Mouse (Mus musculus) bone marrow, adult 2 months (tissue): ENCODE data around the gene Ctbp2. TPM values are rescaled to one million over a fixed set of nuclear protein-coding genes. Genes with fewer than 3 reads are reported as not detected.

ENCODE experiments used
- H3K27ac ChIP-seq: fragments of 200-500 bp; 2 replicates; pipeline ENCODE4 v1.5.1; 2012; ENCODE audit warnings: low read depth, mild to moderate bottlenecking, control low read depth, inconsistent platforms, low read length; ENCODE audit not compliant: control insufficient read depth, poor library complexity, insufficient read depth
- H3K4me1 ChIP-seq: fragments of 200-500 bp; 2 replicates; pipeline ENCODE4 v1.6.1; 2011; ENCODE audit warnings: low read length; ENCODE audit not compliant: control insufficient read depth, insufficient read depth
- H3K4me3 ChIP-seq: fragments of 200-500 bp; replicated peaks from 2 replicates; pipeline ENCODE3; 2011; ENCODE audit warnings: mild to moderate bottlenecking, low read depth, low read length, control low read depth; ENCODE audit not compliant: control insufficient read depth
- CTCF ChIP-seq: fragments of 200-500 bp; IDR thresholded peaks from 2 replicates; pipeline ENCODE4 v1.5.1; 2011; ENCODE audit warnings: low read length, control low read depth; ENCODE audit not compliant: control insufficient read depth, insufficient read depth
- POLR2A ChIP-seq: fragments of 200-500 bp; IDR thresholded peaks from 2 replicates; pipeline ENCODE4 v1.6.1; 2011; ENCODE audit warnings: low read depth, mild to moderate bottlenecking, control low read depth, low read length, borderline replicate concordance; ENCODE audit not compliant: control insufficient read depth
- whole genome bisulfite sequencing: fragments of 180-500 bp; shearing (Covaris S2); methylation state at CpG from one replicate; pipeline ENCODE4 v1.1.7; 2018; 5-methylcytosine and 5-hydroxymethylcytosine counted together
- polyA plus RNA-seq: library from polyadenylated mRNA; stranded (reverse); fragments of >200 nt; gene quantifications from 2 replicates; pipeline ENCODE4 v1.2.4, GENCODE M21; 2011; ENCODE audit warnings: low replicate concordance; ENCODE audit not compliant: missing spikeins, insufficient read depth, insufficient read length

Ctbp2 gene
- polyA plus RNA-seq, 1 experiment, result 33.5 TPM

DNA sequence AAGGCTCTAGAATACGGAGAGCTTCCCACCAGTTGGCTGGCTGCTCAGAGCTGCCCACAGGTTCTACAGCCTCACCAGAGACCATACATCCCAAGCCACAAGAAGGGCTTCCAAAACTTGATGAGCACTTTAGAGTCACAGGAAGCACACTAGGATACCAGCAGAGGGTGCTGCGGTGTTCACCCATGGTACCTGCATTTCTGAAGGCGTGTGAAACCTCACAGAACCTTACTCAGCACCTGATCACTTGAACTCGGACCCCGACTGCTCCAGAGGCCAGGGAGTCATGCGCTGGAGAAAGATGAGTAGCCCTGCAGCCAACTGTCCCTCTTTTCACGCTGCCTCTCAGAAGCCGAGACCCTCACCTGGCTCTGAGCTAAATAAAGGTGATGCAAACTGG lies 130.0 kb downstream of the Ctbp2 start:
- Histone ChIP-seq H3K4me1 (no peaks in the 10 kb centered on the region), H3K4me3 (no peak overlapping the region), H3K27ac (no peak overlapping the region)
- TF ChIP-seq POLR2A (no peak), CTCF (no peak)
- 87% methylated on average over 8 of the region's 8 CpGs for WGBS

DNA sequence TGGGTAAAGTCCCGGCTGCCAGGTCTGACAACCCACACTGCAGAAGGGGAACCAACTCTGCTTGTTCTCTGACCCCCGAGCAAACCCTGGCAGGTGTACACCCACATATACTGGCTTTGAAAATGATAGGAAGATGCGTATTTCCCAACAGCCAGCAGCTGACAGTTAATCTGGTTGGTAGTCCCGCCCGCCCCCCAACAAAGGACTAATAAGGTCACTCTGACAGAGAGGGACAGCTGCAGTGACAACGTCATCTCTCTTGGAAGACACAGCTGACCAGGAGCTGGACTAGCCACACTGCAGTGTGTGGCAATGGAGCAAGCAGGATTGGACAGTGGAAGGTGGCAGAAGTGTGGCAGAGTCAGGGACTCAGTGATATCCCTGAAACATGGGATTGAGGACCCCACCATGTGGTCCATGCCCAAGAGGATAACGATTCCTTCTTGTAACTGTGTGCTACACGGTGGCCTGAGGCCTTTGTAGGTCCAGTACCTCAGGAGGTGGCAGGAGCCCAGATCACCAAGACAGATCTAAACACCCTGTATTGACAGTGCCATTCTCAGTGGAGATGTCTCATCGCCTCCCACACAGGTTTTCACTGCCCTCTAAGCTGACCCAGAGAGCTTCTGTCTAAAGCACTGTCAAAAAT lies 131.1 kb downstream of the Ctbp2 start:
- 78% methylated on average over 9 of the region's 9 CpGs for WGBS
- Histone ChIP-seq H3K4me1 (no peaks in the 10 kb centered on the region), H3K4me3 (no peak overlapping the region), H3K27ac (no peak overlapping the region)
- TF ChIP-seq POLR2A, result no peak
- TF ChIP-seq CTCF, result no peak

DNA sequence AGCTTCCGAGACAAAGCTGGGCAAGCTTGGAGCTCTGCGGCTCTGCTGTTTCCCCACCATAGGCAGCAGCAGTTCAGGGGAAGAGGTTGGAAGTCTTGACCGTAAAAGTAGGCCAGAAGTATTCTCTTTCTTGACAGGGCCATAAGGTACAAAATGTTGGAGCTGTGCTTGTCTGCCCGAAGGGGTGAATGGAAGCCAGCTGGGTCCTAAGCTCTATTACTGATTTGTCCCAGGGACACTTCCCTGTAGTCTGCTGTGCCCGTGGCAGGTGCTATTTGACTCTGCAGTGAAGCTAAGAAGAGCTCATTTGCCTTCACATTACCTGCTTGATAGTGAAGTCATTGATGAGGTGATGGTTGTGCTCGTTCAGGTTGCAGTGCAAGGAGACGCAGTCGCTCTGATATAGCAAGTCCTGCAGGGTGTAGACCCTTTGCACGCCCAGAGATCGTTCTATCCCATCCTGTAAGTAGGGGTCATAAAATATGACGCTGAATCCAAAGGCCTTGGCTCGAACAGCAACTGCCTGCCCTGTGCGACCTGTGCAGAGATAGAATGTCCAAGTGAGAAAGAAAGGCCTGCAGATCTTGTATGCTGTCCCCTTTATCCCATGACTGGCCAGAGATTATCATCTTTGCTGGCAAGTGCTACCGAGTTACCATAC lies 132.8 kb downstream of the Ctbp2 start:
- TF ChIP-seq CTCF (no peak), POLR2A (no peak)
- 90% methylated on average over 14 of the region's 14 CpGs for WGBS
- Histone ChIP-seq H3K4me1 (no peaks in the 10 kb centered on the region), H3K27ac (no peak overlapping the region), H3K4me3 (no peak overlapping the region)

DNA sequence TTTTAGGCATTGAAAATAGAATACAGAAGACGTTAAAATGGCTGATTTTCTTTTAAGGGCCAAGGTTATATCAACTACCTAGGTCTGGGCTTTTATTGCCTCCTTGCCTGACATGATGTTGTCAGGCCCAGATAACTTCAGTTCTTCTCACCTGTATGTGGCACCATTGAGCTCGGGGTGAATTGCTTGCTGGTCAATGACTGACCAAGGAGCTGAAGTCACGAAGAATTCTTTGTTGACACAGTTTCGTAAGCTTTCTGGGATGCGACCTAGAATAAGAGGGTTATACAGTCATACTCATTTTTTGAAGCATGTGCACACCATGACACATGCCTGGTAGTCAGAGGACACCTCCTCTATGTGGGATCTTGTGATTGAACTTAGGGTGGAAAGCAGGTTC lies 134.3 kb downstream of the Ctbp2 start:
- no peak overlapping the region for H3K4me3 ChIP-seq
- WGBS, result 88% methylated on average over 5 of the region's 5 CpGs
- TF ChIP-seq POLR2A (no peak), CTCF (no peak)
- no peaks in the 10 kb centered on the region for H3K4me1 ChIP-seq
- no peak overlapping the region for H3K27ac ChIP-seq

DNA sequence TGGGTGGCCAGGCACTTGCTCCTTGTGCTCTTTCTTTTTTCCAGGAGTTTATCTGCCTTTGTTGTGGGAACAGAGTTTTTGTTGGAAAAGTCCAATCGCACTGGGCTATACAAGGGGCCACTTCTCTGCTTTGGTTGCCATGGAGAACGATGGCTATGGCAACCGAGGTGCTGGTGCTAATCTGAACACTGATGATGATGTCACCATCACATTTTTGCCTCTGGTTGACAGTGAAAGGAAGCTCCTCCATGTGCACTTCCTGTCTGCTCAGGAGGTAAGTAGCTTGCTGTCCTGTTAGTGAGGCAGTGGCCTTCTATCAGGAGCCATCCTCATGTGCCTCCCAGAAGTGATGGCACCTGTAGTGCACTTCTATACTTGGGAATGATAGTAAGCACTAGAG lies 141.5 kb downstream of the Ctbp2 start:
- Histone ChIP-seq H3K4me1 (no peaks in the 10 kb centered on the region), H3K27ac (no peak overlapping the region), H3K4me3 (no peak overlapping the region)
- 79% methylated on average over 3 of the region's 3 CpGs for WGBS
- TF ChIP-seq CTCF, result no peak

DNA sequence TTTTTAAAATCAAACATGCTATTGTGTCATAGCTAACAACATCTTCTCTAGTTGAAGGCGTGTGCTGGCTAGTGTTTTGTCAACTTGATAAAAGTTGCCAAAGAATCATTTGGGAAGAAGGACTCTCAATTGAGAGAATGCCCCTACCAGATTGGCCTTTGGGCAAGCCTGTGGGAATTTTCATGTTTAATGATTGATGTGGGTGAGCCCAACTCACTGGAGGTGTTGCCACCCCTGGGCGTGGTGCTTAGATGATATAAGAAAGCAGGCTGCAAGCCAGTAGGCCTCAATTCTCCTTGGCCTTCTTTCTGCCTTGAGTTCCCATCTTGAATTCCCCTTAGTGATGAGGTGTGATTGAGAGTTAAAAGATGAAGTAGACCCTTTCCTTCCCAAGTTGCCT lies 146.2 kb downstream of the Ctbp2 start:
- Histone ChIP-seq H3K27ac (no peak overlapping the region), H3K4me1 (no peaks in the 10 kb centered on the region), H3K4me3 (no peak overlapping the region)
- 94% methylated on average over 2 of the region's 2 CpGs for WGBS
- TF ChIP-seq CTCF (no peak), POLR2A (no peak)

DNA sequence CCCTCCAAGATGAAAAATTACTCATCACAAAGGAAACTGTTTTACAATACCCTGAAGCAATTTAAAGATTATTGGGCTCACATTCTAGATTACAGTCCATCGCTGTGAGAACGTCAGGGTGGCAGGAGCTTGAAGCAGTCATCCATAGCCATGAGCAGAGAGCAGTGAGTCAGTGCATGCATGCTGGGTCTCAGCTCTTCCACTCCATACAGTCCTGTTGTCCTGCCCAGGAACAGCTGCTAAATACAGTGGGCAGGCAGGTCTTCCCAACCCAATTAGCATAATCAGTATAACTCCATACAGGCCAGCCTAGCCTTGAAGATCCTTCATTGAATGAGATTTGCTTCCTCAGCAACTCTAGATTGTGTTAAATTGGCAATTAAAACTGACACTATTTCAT lies 148.1 kb downstream of the Ctbp2 start:
- 94% methylated on average over 2 of the region's 2 CpGs for WGBS

DNA sequence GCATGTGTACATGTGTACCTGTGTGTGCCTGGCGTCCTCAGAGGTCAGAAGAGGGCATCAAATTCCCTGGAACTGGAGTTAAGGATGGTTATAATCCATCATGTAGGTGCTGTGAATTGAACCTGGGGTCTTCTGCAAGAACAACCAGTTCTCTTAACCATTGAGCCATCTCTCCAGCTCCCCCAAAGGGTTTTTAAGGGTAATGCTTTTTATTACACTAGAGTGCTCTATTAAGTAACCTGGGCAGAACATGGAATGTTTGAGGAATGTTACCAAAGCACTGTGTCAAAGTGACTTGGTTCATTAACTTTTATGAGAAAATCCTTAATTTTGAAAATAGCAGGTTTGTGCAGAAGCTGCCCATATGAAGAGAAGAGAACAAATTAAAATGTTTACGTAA lies 152.1 kb downstream of the Ctbp2 start:
- TF ChIP-seq CTCF (no peak), POLR2A (no peak)

More for the DNA sequence above, 148.1 kb downstream of the Ctbp2 start:
- no peak for TF ChIP-seq POLR2A
- no peak for TF ChIP-seq CTCF
- Histone ChIP-seq H3K4me1 (no peaks in the 10 kb centered on the region), H3K4me3 (no peak overlapping the region), H3K27ac (no peak overlapping the region)

DNA sequence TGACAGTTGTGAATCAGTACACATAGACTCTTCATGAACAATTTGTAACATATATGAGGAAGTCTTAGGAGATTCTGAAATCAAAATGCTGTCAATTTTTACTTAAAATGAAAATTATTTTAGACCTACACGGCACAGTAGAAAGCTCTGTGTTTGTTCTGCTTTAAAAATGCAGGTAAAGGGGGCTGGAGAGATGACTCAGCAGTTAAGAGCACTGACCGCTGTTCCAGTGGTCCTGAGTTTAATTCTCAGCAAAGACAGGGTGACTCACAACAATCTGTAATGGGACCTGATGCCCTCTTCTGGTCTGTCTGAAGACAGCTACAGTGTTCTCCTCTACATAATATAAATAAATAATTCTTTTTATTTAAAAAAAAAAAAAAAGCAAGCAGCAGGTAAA lies 158.4 kb downstream of the Ctbp2 start:
- no peak overlapping the region for H3K4me3 ChIP-seq
- TF ChIP-seq POLR2A, result no peak
- WGBS, result 86% methylated on average over 2 of the region's 2 CpGs
- no peak overlapping the region for H3K27ac ChIP-seq
- no peaks in the 10 kb centered on the region for H3K4me1 ChIP-seq

More for the DNA sequence above, 152.1 kb downstream of the Ctbp2 start:
- Histone ChIP-seq H3K4me3 (no peak overlapping the region), H3K4me1 (no peaks in the 10 kb centered on the region), H3K27ac (no peak overlapping the region)
- WGBS, result 95% methylated on average over 2 of the region's 2 CpGs
